24 mouse cellular contexts compared by ENCODE assay signal in genomic region chr5:69815356-69815755, GRCm38 (mm10).
A peak's percentile ranks its signal among the peaks of the same experiment; 100 is the strongest.
DNase-seq lines count a peak whose midpoint lies in the region; ATAC-seq and TF ChIP-seq lines count a peak whose summit lies in the region.
"Had no signal": no experiment of that assay in that cellular context is flagged by ENCODE, and none has a peak within 500 bp of the region (broad histone marks: within the 10 kb centered on the region; RNA-seq: fewer than 3 reads in every experiment).

No protein-coding gene starts in this region.

- WGBS in hindbrain, embryonic 12.5 days = 7% methylated on average over 1 of the region's 1 CpGs

- no peak overlapping the region for H3K27ac ChIP-seq in left cerebral cortex, adult 2 months
- no peak overlapping the region for H3K27ac ChIP-seq in hindbrain, embryonic 12.5 days
- H3K27ac ChIP-seq: limb, embryonic 15.5 days; liver, embryonic 14.5 days had no signal

- no peak overlapping the region for H3K4me3 ChIP-seq in left cerebral cortex, adult 2 months
- H3K4me3 ChIP-seq in hindbrain, embryonic 12.5 days = no peak overlapping the region
- H3K4me3 ChIP-seq: heart, embryonic 12.5 days; limb, embryonic 15.5 days had no signal

- H3K9me3 ChIP-seq in hindbrain, embryonic 12.5 days (replicated peaks) = no peaks in the 10 kb centered on the region
- H3K9me3 ChIP-seq: heart, embryonic 12.5 days; limb, embryonic 15.5 days had no signal

- no peak overlapping the region for H3K4me2 ChIP-seq in hindbrain, embryonic 12.5 days (replicated peaks)
- H3K4me2 ChIP-seq: heart, embryonic 12.5 days; limb, embryonic 15.5 days; lung, embryonic 14.5 days had no signal

- peaks cover 8% of the 10 kb centered on the region; the same call in 1 of the 2 replicates for H3K4me1 ChIP-seq in hindbrain, embryonic 12.5 days
- H3K4me1 ChIP-seq: heart, embryonic 12.5 days; limb, embryonic 15.5 days had no signal

- DNase-seq in left cerebral cortex, postnatal 4 days = peak; percentile 39
- no peak for DNase-seq in left cerebral cortex, adult 2 months (ENCODE audit: extremely low spot score in 1 of 2, low spot score in 2 of 2)
- DNase-seq in 416B (ENCODE audit: low read depth) = peak; percentile 60
- peak; percentile 30 for DNase-seq in embryo, embryonic 10.5 days (ENCODE audit: low spot score)
- DNase-seq in lung, postnatal 4 days = no peak
- DNase-seq in retina, postnatal 1 day = no peak
- DNase-seq: adrenal gland, postnatal 10 days; cerebellum, adult 2 months; forebrain, postnatal 0 days; gastrocnemius, postnatal 14 days; heart, adult 18-20 months; heart, postnatal 14 days; kidney, adult 18-20 months; kidney, postnatal 4 days; lung, embryonic 14.5 days; lung, postnatal 36 days; right cerebral cortex, postnatal 25 days; spleen, adult 18-20 months had no signal

- no peaks in the 10 kb centered on the region for H3K27me3 ChIP-seq in hindbrain, embryonic 12.5 days
- H3K27me3 ChIP-seq: heart, embryonic 12.5 days; limb, embryonic 15.5 days had no signal

- ATAC-seq in hindbrain, embryonic 12.5 days (ENCODE audit: low FRiP score) = 0 out of 2 replicates have a peak, but pooled peaks have one; percentile 32
- ATAC-seq in granulocyte monocyte progenitor cell, adult 5-6 weeks (replicated peaks; ENCODE audit: poor library complexity, severe bottlenecking) = no peak
- ATAC-seq: forebrain, postnatal 0 days; inflammation-experienced regulatory T-cells, adult 6 months had no signal

- no peak for TF ChIP-seq CTCF in left cerebral cortex, adult 2 months (IDR thresholded peaks at IDR 0.05)

- no peak overlapping the region for H3K9ac ChIP-seq in hindbrain, embryonic 12.5 days
- H3K9ac ChIP-seq: forebrain, postnatal 0 days; heart, embryonic 12.5 days; limb, embryonic 15.5 days; liver, embryonic 14.5 days; lung, embryonic 14.5 days had no signal

- no peaks in the 10 kb centered on the region for H3K36me3 ChIP-seq in hindbrain, embryonic 12.5 days
- H3K36me3 ChIP-seq: heart, embryonic 12.5 days; limb, embryonic 15.5 days had no signal

- intact Hi-C loops in left cerebral cortex, postnatal 4 days (cut with DNase I) = no loop called here
- intact Hi-C loops in left cerebral cortex, adult 2 months (cut with DNase I) = no loop called here

Comparison
In these comparisons a context has a peak if more than half of its experiments do, and no peak if none do; other contexts are left out.
1. DNase-seq: peak in left cerebral cortex, postnatal 4 days (single experiment), 416B (single experiment) and embryo, embryonic 10.5 days (single experiment); none in left cerebral cortex, adult 2 months (0 of 2), lung, postnatal 4 days (0 of 2) and retina, postnatal 1 day (single experiment).